Mouse (Mus musculus) kidney, embryonic 16.5 days (tissue): ENCODE results near the gene Col25a1. TPM values are rescaled to one million over a fixed set of nuclear protein-coding genes. Genes with fewer than 3 reads are reported as not detected.

Source experiments
- ATAC-seq: fragments of 200-750 bp; cut with Nextera tagmentation; 2 replicates; pipeline ENCODE4 v1.8.0; 2017; ENCODE audit warnings: moderate TSS enrichment; ENCODE audit not compliant: low FRiP score, low TSS enrichment
- H3K27ac ChIP-seq: fragments of 300-500 bp; sonication (generic); 2 replicates; pipeline ENCODE4 v1.5.1; 2014; ENCODE audit warnings: low read length
- H3K27me3 ChIP-seq: fragments of 300-500 bp; sonication (generic); 2 replicates; pipeline ENCODE4 v1.6.1; 2014; ENCODE audit warnings: low read length, control low read depth, mixed read lengths; ENCODE audit not compliant: insufficient read depth
- H3K36me3 ChIP-seq: fragments of 300-500 bp; sonication (generic); 2 replicates; pipeline ENCODE4 v1.6.1; 2014; ENCODE audit warnings: low read length, control low read depth, mixed read lengths; ENCODE audit not compliant: insufficient read depth
- H3K4me1 ChIP-seq: fragments of 300-500 bp; sonication (generic); 2 replicates; pipeline ENCODE4 v1.6.1; 2014; ENCODE audit warnings: low read length, control low read depth, mixed read lengths; ENCODE audit not compliant: insufficient read depth
- H3K4me2 ChIP-seq: fragments of 300-500 bp; sonication (generic); replicated peaks from 2 replicates; pipeline ENCODE4 v1.6.1; 2014; ENCODE audit warnings: low read depth, low read length
- H3K4me3 ChIP-seq: fragments of 300-500 bp; sonication (generic); 2 replicates; pipeline ENCODE4 v1.5.1; 2014; ENCODE audit warnings: mild to moderate bottlenecking, low read length
- H3K9ac ChIP-seq: fragments of 300-500 bp; sonication (generic); replicated peaks from 2 replicates; pipeline ENCODE4 v1.6.1; 2014; ENCODE audit warnings: low read length
- H3K9me3 ChIP-seq: fragments of 300-500 bp; sonication (generic); 2 replicates; pipeline ENCODE4 v1.6.1; 2016; ENCODE audit warnings: low read length, control low read depth
- WGBS: fragments of 180-500 bp; shearing (Covaris S2); extraction: QIAGEN DNeasy Blood & Tissue Kit; methylation state at CpG from one replicate; pipeline ENCODE4 v1.1.7; 2014; 5-methylcytosine and 5-hydroxymethylcytosine counted together
- polyA plus RNA-seq: library from polyadenylated mRNA; unstranded; fragments of >200 nt; fragmentation: Nextera tagmentation; extraction: Ambion mirVana; gene quantifications from 2 replicates; pipeline ENCODE4 v1.2.1, GENCODE M21; 2015

Gene Col25a1
- polyA plus RNA-seq, 1 experiment from 2014 or later: 4.2 TPM

DNA sequence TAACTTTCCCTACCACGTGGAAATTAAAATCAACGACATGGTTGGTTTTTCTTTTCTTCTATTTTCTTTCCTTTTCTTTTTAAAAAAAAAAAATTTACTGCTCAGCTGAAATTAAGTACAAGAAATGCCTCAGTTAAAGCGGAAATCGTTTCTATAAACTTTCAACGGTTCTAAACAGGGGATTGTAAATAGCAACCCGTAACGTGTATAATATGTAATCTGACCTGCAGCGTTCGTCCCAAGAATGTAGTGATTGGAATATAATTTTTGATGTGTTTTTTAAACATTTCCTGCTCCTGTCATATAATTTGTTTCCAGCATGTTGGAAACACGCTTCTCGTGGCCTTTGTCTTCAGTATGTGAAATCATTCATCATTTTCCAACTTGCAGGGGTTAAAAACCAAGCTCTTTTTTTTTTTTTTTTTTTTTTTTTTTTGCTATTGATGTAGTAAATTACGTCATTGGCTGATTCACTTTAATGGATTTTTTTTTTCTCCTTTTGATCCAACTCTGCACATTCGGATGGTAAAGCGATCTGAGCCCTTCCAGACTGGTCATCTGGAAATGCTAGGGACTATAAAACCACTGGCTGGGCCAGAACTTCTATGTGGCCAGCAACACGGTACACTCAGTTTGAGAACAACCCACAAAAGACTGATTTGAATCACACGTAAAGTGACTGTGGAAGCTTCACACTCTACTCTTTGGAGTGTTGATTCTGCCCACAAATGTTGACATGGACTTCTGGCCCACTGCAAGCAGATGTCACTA lies 393.3 kb downstream of the Col25a1 start:
- Histone ChIP-seq H3K4me2 (no peak overlapping the region), H3K27me3 (no peaks in the 10 kb centered on the region), H3K4me1 (no peaks in the 10 kb centered on the region), H3K4me3 (no peak overlapping the region), H3K9ac (no peak overlapping the region), H3K27ac (no peak overlapping the region), H3K9me3 (no peaks in the 10 kb centered on the region), H3K36me3 (no peaks in the 10 kb centered on the region)
- WGBS: 43% methylated on average over 16 of the region's 16 CpGs
- ATAC-seq: no peak

DNA sequence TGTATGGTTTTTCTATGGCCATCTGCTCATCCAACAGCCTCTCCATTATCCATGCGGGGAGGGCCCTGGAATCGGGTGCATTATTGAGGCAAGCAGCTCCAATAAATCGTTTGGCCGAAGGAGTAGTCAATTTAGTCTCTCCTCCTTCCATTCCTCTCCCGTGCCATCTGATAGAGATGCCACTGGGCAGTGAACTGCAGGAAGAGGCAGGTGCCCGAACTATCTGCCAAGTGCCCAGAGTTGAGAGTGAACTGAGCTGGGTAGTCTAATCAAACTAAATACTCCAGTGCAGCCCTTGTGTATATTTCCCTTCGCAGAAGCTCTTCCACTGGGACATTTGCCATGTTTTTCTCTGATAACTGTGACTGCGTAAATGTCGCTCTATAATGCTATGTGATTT lies 403.7 kb downstream of the Col25a1 start:
- H3K27ac ChIP-seq: no peak overlapping the region
- H3K4me1 ChIP-seq: no peaks in the 10 kb centered on the region
- no peaks in the 10 kb centered on the region for H3K36me3 ChIP-seq
- no peaks in the 10 kb centered on the region for H3K9me3 ChIP-seq
- no peak overlapping the region for H3K4me3 ChIP-seq
- ATAC-seq: no peak
- H3K4me2 ChIP-seq: no peak overlapping the region
- no peak overlapping the region for H3K9ac ChIP-seq
- H3K27me3 ChIP-seq: no peaks in the 10 kb centered on the region
- WGBS: 80% methylated on average over 9 of the region's 9 CpGs

DNA sequence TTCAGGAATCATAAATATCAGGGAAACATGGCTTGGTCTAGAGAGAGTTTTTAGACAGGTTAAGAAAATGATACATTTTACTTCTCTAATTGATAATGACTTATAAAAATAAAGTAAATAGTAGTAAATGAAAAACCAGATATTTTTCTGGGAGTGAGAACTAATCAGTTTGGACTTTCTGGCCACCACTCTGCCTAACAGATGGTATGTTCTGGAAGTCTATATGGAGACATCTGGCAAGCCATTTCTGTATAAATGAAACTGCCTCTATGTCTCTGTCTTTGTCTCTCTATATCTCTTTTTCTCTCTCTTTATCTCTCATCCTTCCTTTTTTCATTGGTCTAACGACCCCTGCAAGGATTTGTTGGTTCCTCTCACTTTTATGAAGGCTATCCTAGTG lies 410.2 kb downstream of the Col25a1 start:
- WGBS: 48% methylated on average over 1 of the region's 1 CpGs
- no peak overlapping the region for H3K9ac ChIP-seq

GRCm38 (mm10) chr3:130545995-130546394 lies 414.7 kb downstream of the Col25a1 start:
- no peak for ATAC-seq
- Histone ChIP-seq H3K9ac (no peak overlapping the region), H3K27ac (no peak overlapping the region), H3K36me3 (no peaks in the 10 kb centered on the region), H3K9me3 (no peaks in the 10 kb centered on the region), H3K4me3 (no peak overlapping the region), H3K4me1 (no peaks in the 10 kb centered on the region), H3K27me3 (no peaks in the 10 kb centered on the region), H3K4me2 (no peak overlapping the region)
- WGBS: 89% methylated on average over 3 of the region's 3 CpGs

More for the DNA sequence above, 410.2 kb downstream of the Col25a1 start:
- Histone ChIP-seq H3K9me3 (no peaks in the 10 kb centered on the region), H3K27ac (no peak overlapping the region), H3K27me3 (no peaks in the 10 kb centered on the region), H3K36me3 (no peaks in the 10 kb centered on the region), H3K4me3 (no peak overlapping the region), H3K4me1 (no peaks in the 10 kb centered on the region), H3K4me2 (no peak overlapping the region)
- ATAC-seq: no peak

DNA sequence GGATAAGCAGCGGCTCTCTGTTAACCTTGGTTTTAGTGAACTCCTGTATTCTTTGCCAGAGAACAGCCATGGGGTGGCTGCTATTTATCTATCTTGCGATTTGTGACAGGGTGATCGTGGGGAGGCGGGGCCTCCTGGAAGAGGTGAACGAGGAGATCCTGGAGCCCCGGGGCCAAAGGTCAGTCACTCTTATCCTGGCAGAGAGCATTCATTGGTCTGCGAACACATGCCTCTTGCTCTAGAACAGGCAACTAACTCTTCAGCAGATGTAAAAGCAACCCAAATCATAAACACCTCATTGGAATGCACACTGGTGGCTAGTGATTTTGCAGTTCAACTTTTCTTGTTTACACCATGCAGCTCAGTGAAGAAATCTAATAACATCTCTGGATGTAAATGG lies 417.8 kb downstream of the Col25a1 start:
- Histone ChIP-seq H3K36me3 (no peaks in the 10 kb centered on the region), H3K4me2 (no peak overlapping the region), H3K27ac (no peak overlapping the region), H3K9me3 (no peaks in the 10 kb centered on the region), H3K4me3 (no peak overlapping the region), H3K27me3 (no peaks in the 10 kb centered on the region), H3K9ac (no peak overlapping the region), H3K4me1 (no peaks in the 10 kb centered on the region)
- ATAC-seq: no peak
- whole genome bisulfite sequencing: 79% methylated on average over 7 of the region's 7 CpGs

DNA sequence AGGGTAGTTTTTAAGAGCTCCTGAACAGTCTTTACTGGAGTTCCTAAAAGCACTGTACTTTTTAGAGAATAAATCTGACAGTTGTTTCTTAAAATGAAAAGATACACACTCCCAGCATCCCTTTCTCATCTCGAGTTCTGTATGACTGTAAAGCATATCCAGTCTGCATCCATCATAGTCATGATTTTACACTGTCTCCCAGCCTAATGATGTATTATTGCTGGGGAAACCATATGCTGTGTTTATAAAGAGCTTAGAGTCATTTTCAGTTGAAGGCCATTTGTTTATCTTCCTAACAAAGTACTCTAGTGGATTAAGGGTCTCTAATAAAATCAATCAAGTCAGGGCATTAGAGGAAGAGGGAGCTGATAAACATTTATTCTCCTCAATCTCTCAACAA lies 425.0 kb downstream of the Col25a1 start:
- Histone ChIP-seq H3K9ac (no peak overlapping the region), H3K36me3 (no peaks in the 10 kb centered on the region), H3K27me3 (no peaks in the 10 kb centered on the region), H3K4me2 (no peak overlapping the region), H3K27ac (peak overlapping the region; percentile 23; the same call in 1 of the 2 replicates), H3K9me3 (no peaks in the 10 kb centered on the region), H3K4me3 (no peak overlapping the region), H3K4me1 (no peaks in the 10 kb centered on the region)
- ATAC-seq: peak; percentile 61; the same call in 1 of the 2 replicates
- 37% methylated on average over 1 of the region's 1 CpGs for WGBS

GRCm38 (mm10) chr3:130565586-130565985 lies 434.3 kb downstream of the Col25a1 start:
- Histone ChIP-seq H3K4me1 (no peaks in the 10 kb centered on the region), H3K27ac (no peak overlapping the region), H3K9me3 (no peaks in the 10 kb centered on the region), H3K4me2 (no peak overlapping the region), H3K9ac (no peak overlapping the region), H3K27me3 (no peaks in the 10 kb centered on the region), H3K36me3 (no peaks in the 10 kb centered on the region), H3K4me3 (no peak overlapping the region)
- ATAC-seq: no peak
- WGBS: over 99% methylated on average over 6 of the region's 6 CpGs

GRCm38 (mm10) chr3:130568331-130569095 lies 437.2 kb downstream of the Col25a1 start:
- Histone ChIP-seq H3K4me2 (no peak overlapping the region), H3K9me3 (no peaks in the 10 kb centered on the region), H3K27ac (no peak overlapping the region), H3K9ac (no peak overlapping the region), H3K4me1 (no peaks in the 10 kb centered on the region), H3K36me3 (no peaks in the 10 kb centered on the region), H3K4me3 (no peak overlapping the region), H3K27me3 (no peaks in the 10 kb centered on the region)
- WGBS: 65% methylated on average over 16 of the region's 16 CpGs
- no peak for ATAC-seq

DNA sequence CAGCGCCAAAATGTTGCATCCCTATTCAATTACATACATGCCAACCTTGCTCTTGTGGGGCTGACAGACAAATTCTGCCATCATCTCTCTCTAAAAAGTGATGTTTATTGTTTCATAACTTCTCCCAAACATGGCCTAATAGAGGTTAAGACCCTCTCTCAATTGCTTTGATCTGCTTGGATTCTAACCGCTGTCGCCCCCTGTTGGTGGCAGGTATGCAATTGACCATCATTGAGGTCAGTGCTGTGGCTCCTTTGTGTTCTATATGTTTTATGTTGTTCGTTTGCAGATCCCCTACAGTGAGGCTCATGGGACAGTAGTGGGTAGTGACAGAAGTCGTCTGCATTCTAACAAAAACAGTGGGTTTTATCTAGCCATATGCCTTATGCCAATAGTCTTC lies 441.9 kb downstream of the Col25a1 start:
- Histone ChIP-seq H3K27me3 (no peaks in the 10 kb centered on the region), H3K4me1 (no peaks in the 10 kb centered on the region), H3K4me2 (no peak overlapping the region), H3K36me3 (no peaks in the 10 kb centered on the region), H3K27ac (no peak overlapping the region), H3K9me3 (peaks cover 3% of the 10 kb centered on the region; the same call in 1 of the 2 replicates), H3K9ac (no peak overlapping the region), H3K4me3 (no peak overlapping the region)
- 77% methylated on average over 5 of the region's 5 CpGs for WGBS
- no peak for ATAC-seq

GRCm38 (mm10) chr3:130574652-130575051 lies 443.4 kb downstream of the Col25a1 start:
- no peak overlapping the region for H3K27ac ChIP-seq
- no peaks in the 10 kb centered on the region for H3K27me3 ChIP-seq
- ATAC-seq: no peak
- H3K9me3 ChIP-seq: peaks cover 3% of the 10 kb centered on the region; the same call in 1 of the 2 replicates
- H3K4me1 ChIP-seq: no peaks in the 10 kb centered on the region
- no peak overlapping the region for H3K4me3 ChIP-seq
- WGBS: 20% methylated on average over 5 of the region's 5 CpGs
- H3K36me3 ChIP-seq: no peaks in the 10 kb centered on the region
- no peak overlapping the region; the same call in 1 of the 2 replicates for H3K4me2 ChIP-seq
- no peak overlapping the region for H3K9ac ChIP-seq
